8 mouse cellular contexts compared by ENCODE assay signal in genomic region chr11:101604531-101605453, GRCm38 (mm10). TPM values are rescaled to one million over a fixed set of nuclear protein-coding genes. Genes with fewer than 3 reads are reported as not detected.
A peak's percentile ranks its signal among the peaks of the same experiment; 100 is the strongest.
DNase-seq lines count a peak whose midpoint lies in the region; ATAC-seq lines count a peak whose summit lies in the region.
"Not testable (repeated sequence)": the region's sequence is repeated elsewhere in the genome, so short reads cannot be mapped to it uniquely, and the experiment has no call there.

No protein-coding gene starts in this region.

- H3K9me3 ChIP-seq in hindbrain, embryonic 12.5 days (replicated peaks), result not testable (repeated sequence)

- not testable (repeated sequence) for H3K4me1 ChIP-seq in hindbrain, embryonic 12.5 days

- peak; percentile 74 for DNase-seq in Muller cell, postnatal 12 days (ENCODE audit: inconsistent ontology term)
- DNase-seq in cerebellum, adult 9-11 months, result peak; percentile 49
- peak; percentile 79 for DNase-seq in forelimb bud, embryonic 11.5 days (ENCODE audit: low read depth, low spot score)
- peak; percentile 44 to 46 for DNase-seq in layer of hippocampus, postnatal 14 days (ENCODE audit: low spot score in 2 of 2)
- peak; percentile 88 for DNase-seq in lung, postnatal 36 days
- DNase-seq in retina, adult 2 months (ENCODE audit: low read depth, low spot score), result peak; percentile 64
- peak; percentile 76 to 83 for DNase-seq in thymus, postnatal 36 days

- 2% methylated on average over 30 of the region's 30 CpGs for WGBS in hindbrain, embryonic 12.5 days

- peak; percentile 71 for ATAC-seq in hindbrain, embryonic 12.5 days (ENCODE audit: low FRiP score)

- H3K27ac ChIP-seq in hindbrain, embryonic 12.5 days, result not testable (repeated sequence)

- H3K4me2 ChIP-seq in hindbrain, embryonic 12.5 days (replicated peaks), result peak overlapping the region; percentile 52

- H3K9ac ChIP-seq in hindbrain, embryonic 12.5 days, result peak overlapping the region; percentile 28; the same call in 1 of the 2 replicates

- not testable (repeated sequence) for H3K36me3 ChIP-seq in hindbrain, embryonic 12.5 days

- peak overlapping the region; percentile 29 for H3K4me3 ChIP-seq in hindbrain, embryonic 12.5 days

- H3K27me3 ChIP-seq in hindbrain, embryonic 12.5 days, result not testable (repeated sequence)

RNA-seq across cellular contexts. Expression of gene Gm11634, which starts 5.7 kb away (rescaled TPM):
- not detected in 2 replicates for polyA plus RNA-seq in hindbrain, embryonic 12.5 days (2016; fragmentation: Nextera tagmentation; extraction: Ambion mirVana)
- not detected for total RNA-seq in layer of hippocampus, postnatal 14 days (2021)

RNA-seq across cellular contexts. Expression of gene Rdm1, which starts 22.2 kb away (rescaled TPM):
- polyA plus RNA-seq in hindbrain, embryonic 12.5 days (2016; fragmentation: Nextera tagmentation; extraction: Ambion mirVana), result 29.4 and 35.4 TPM in 2 replicates
- total RNA-seq in layer of hippocampus, postnatal 14 days (2021), result 1 to 10 TPM; 4.7 to 6.3 TPM

RNA-seq across cellular contexts. Expression of gene Tmem106a, which starts 22.8 kb away (rescaled TPM):
- 3.9 and 4.9 TPM in 2 replicates for polyA plus RNA-seq in hindbrain, embryonic 12.5 days (2016; fragmentation: Nextera tagmentation; extraction: Ambion mirVana)
- total RNA-seq in layer of hippocampus, postnatal 14 days (2021), result 1 to 10 TPM; 2.0 to 4.1 TPM

RNA-seq across cellular contexts. Expression of gene Nbr1, which starts 52.8 kb away (rescaled TPM):
- polyA plus RNA-seq in hindbrain, embryonic 12.5 days (2016; fragmentation: Nextera tagmentation; extraction: Ambion mirVana), result 122 and 128 TPM in 2 replicates
- 100 to 1,000 TPM; 122 to 177 TPM for total RNA-seq in layer of hippocampus, postnatal 14 days (2021)

RNA-seq across cellular contexts. Expression of gene Brca1, which starts 53.0 kb away (rescaled TPM):
- polyA plus RNA-seq in hindbrain, embryonic 12.5 days (2016; fragmentation: Nextera tagmentation; extraction: Ambion mirVana), result 11.2 and 12.1 TPM in 2 replicates
- 1 to 10 TPM; 1.3 to 3.2 TPM for total RNA-seq in layer of hippocampus, postnatal 14 days (2021)
